Mouse (Mus musculus) Patski (cell line): ENCODE results near the gene Kansl2. TPM values are rescaled to one million over a fixed set of nuclear protein-coding genes. Genes with fewer than 3 reads are reported as not detected.

Experiments used
- ATAC-seq: fragments of 100-300 bp; one replicate; pipeline ENCODE4 v1.8.0; 2021
- CTCF ChIA-PET: fragments of 350-600 bp; sonication (Branson Sonifier 250); formaldehyde crosslinking; loops from one replicate; lab custom pipeline; 2022; ENCODE audit warnings: inconsistent platforms; lab: Charles Lee
- POLR2A ChIA-PET: fragments of 350-600 bp; sonication (Branson Sonifier 250); formaldehyde crosslinking; loops from one replicate; lab custom pipeline; 2022; ENCODE audit warnings: antibody characterized with exemption, inconsistent platforms; lab: Charles Lee
- DNase-seq: peaks from one replicate; pipeline ENCODE4 v3.0.0-alpha.2; 2011; ENCODE audit warnings: low read depth, low spot score
- H3K27me3 ChIP-seq: fragments of 371-371 bp; one replicate; pipeline ENCODE4 v1.5.1; 2021
- CTCF ChIP-seq: fragments of 100-300 bp; IDR thresholded peaks from one replicate; pipeline ENCODE4 v1.5.1; 2021
- in situ Hi-C: fragments of 300-500 bp; cut with MboI; formaldehyde crosslinking; loops from 3 replicates; pipeline ENCODE4 v1.11.1; 2018; ENCODE audit warnings: low pct_unique_long_range_greater_than_20kb, mixed read lengths
- polyA plus RNA-seq: library from polyadenylated mRNA; unstranded; gene quantifications from one replicate; pipeline ENCODE4 v1.2.3, GENCODE M21; 2021

The Kansl2 gene
- polyA plus RNA-seq: 91.6 TPM

DNA sequence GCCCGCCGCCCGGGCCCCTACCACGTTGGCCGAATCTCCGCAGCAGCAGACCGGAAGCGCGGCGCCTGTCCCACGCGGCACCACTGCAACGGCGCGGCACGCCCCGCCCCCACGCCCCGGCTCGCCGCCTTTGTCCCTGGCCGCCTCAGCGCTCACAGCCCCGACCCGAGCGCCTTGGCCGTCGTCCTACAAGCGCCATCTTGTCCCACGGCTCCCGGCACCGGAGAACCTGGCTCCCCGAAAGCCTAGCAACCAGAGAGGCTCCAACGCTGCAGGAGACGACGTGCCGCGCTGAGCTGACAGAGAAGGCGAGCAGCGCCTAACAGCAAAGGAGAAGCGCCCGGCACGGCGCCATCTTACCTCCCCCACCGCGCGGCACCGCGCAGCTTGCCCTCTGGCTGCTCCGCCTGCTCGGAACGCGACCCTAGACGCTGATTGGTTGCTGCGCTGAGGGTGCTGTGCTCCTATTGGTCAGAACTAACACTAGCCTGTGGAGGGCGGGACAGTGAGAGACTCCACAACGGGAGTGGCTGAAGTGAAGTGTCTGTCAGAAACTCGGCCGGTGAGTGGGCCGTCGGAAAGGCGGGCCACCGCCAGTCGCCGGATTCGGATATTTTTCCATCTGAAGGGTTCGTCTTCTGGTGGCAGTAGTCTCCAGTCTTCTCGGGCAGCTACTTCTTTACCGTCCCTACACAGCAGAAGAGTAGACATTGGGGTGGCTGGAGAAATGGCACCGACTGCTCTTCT, at the start of gene Kansl2:
Kansl2 (minus strand) TSS at position 384 of the 747 bp plus-strand sequence.
- POLR2A ChIA-PET: no interaction called here
- peak; percentile 94 for DNase-seq
- TF ChIP-seq CTCF: no peak
- H3K27me3 ChIP-seq: no peaks in the 10 kb centered on the region
- in situ Hi-C loops: no loop called here
- peak; percentile 99 for ATAC-seq
- CTCF ChIA-PET: no interaction called here

- no peaks in the 10 kb centered on the region for H3K27me3 ChIP-seq
- in situ Hi-C loops: loop anchor here (5.0 kb wide), 1 partner anchor 34 kb away; no protein-coding TSS in a partner anchor
- TF ChIP-seq CTCF: no peak
- ChIA-PET POLR2A (interaction anchor here (0.9 to 1.0 kb wide), 2 partner anchors 19 to 32 kb away, joined by 3 to 4 read pairs; no protein-coding TSS in a partner anchor), CTCF (interaction anchor here (1.4 to 6.4 kb wide), 3 partner anchors 23 to 49 kb away, joined by 3 to 97 read pairs (median 7); no protein-coding TSS in a partner anchor)
- no peak for ATAC-seq
- DNase-seq: no peak
Measured at GRCm38 (mm10) chr15:98582996-98583395, 48.9 kb upstream of the Kansl2 start.

DNA sequence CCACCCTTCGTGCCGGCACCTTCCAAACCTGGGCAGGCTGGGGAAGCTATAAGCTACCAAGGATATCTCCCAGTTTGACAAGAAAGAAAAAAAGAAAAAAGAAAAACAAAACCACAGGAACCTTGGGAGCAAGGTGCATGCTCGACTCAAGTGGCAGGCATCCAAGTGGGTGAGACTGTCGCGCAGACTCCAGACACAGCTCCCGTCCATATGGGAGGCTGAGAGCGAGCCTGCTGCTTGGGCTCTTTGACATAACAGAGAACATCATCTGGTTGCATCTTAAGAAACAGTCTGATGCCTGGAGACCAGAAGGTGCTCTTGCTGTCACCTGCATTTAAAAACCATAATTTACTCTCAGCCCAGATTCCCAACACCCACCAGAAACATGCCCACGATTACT, 48.3 kb upstream of the Kansl2 start:
- ChIA-PET CTCF (interaction anchor here (0.6 to 6.4 kb wide), 3 partner anchors 22 to 49 kb away, joined by 3 to 97 read pairs (median 12); no protein-coding TSS in a partner anchor), POLR2A (interaction anchor here (0.9 kb wide), 1 partner anchor 33 kb away, joined by 4 read pairs; no protein-coding TSS in a partner anchor)
- DNase-seq: no peak
- no peak for ATAC-seq
- in situ Hi-C loops: loop anchor here (5.0 kb wide), 1 partner anchor 35 kb away; no protein-coding TSS in a partner anchor
- H3K27me3 ChIP-seq: no peaks in the 10 kb centered on the region
- TF ChIP-seq CTCF: no peak

GRCm38 (mm10) chr15:98579795-98580464, 45.9 kb upstream of the Kansl2 start:
- POLR2A ChIA-PET: interaction anchor here (0.7 to 1.8 kb wide), 2 partner anchors 28 to 37 kb away, joined by 3 to 6 read pairs; no protein-coding TSS in a partner anchor
- no peaks in the 10 kb centered on the region for H3K27me3 ChIP-seq
- ATAC-seq: peak; percentile 60
- peak; percentile 84 for TF ChIP-seq CTCF
- CTCF ChIA-PET: interaction anchor here (0.6 to 6.4 kb wide), 15 partner anchors 8 to 73 kb away, joined by 3 to 97 read pairs (median 5); partner anchors contain the start of genes Adcy6 and Cacnb3
- no peak for DNase-seq
- in situ Hi-C loops: loop anchor here (5.0 kb wide), 1 partner anchor 37 kb away; no protein-coding TSS in a partner anchor

GRCm38 (mm10) chr15:98579310-98579709, 45.2 kb upstream of the Kansl2 start:
- ChIA-PET CTCF (interaction anchor here (1.3 to 6.4 kb wide), 6 partner anchors 11 to 73 kb away, joined by 5 to 97 read pairs (median 9); partner anchors contain the start of gene Adcy6), POLR2A (interaction anchor here (1.8 kb wide), 1 partner anchor 37 kb away, joined by 6 read pairs; no protein-coding TSS in a partner anchor)
- DNase-seq (no peak), ATAC-seq (no peak)
- H3K27me3 ChIP-seq: no peaks in the 10 kb centered on the region
- in situ Hi-C loops: no loop called here
- no peak for TF ChIP-seq CTCF

GRCm38 (mm10) chr15:98573293-98573692, 39.2 kb upstream of the Kansl2 start:
- no peak for TF ChIP-seq CTCF
- H3K27me3 ChIP-seq: no peaks in the 10 kb centered on the region
- ChIA-PET CTCF (no interaction called here), POLR2A (no interaction called here)
- DNase-seq (no peak), ATAC-seq (no peak)
- in situ Hi-C loops: loop anchor here (5.0 kb wide), 1 partner anchor 224 kb away; no protein-coding TSS in a partner anchor

- in situ Hi-C loops: loop anchor here (5.0 kb wide), 1 partner anchor 226 kb away; no protein-coding TSS in a partner anchor
- ATAC-seq: no peak
- TF ChIP-seq CTCF: no peak
- DNase-seq: no peak
- no peaks in the 10 kb centered on the region for H3K27me3 ChIP-seq
- ChIA-PET POLR2A (interaction anchor here (0.8 kb wide), 1 partner anchor 460 kb away, joined by 3 read pairs; no protein-coding TSS in a partner anchor), CTCF (interaction anchor here (1.4 kb wide), 2 partner anchors 10 to 43 kb away, joined by 3 to 5 read pairs; no protein-coding TSS in a partner anchor)
Measured at GRCm38 (mm10) chr15:98570873-98571538, 36.9 kb upstream of the Kansl2 start, which contains the start of the genes Ccnt1 and 4930415O20Rik. Gene Ccnt1, minus strand, starts transcription at chr15:98570923. Gene 4930415O20Rik, plus strand, starts transcription at chr15:98571004.

GRCm38 (mm10) chr15:98569795-98570365, 35.8 kb upstream of the Kansl2 start:
- DNase-seq (no peak), ATAC-seq (no peak)
- no peak for TF ChIP-seq CTCF
- in situ Hi-C loops: loop anchor here (5.0 kb wide), 1 partner anchor 227 kb away; no protein-coding TSS in a partner anchor
- H3K27me3 ChIP-seq: no peaks in the 10 kb centered on the region
- CTCF ChIA-PET: interaction anchor here (1.4 kb wide), 1 partner anchor 41 kb away, joined by 3 read pairs; no protein-coding TSS in a partner anchor
- POLR2A ChIA-PET: interaction anchor here (0.7 kb wide), 1 partner anchor 656 kb away, joined by 4 read pairs; no protein-coding TSS in a partner anchor

DNA sequence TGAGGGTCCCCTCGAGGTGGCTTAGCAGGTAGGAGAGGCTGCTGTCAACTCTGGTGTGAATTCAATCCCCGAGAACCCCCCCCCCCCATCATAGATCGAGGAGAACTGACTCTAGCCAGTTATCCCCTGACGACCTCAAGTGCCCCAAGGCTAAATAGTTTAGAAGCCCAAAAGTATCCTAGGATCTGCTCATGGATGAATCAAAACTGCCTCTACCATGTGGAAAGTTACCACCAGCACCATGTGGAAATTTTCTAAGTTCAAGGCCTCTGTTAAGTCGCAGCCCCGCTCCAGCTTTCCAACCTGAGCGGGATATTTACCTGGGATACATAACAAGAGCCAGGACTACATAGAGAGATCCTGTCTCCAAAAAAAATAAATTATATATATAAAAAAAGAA, 35.2 kb upstream of the Kansl2 start:
- no peak for TF ChIP-seq CTCF
- DNase-seq (no peak), ATAC-seq (no peak)
- ChIA-PET POLR2A (interaction anchor here (1.1 kb wide), 1 partner anchor 37 kb away, joined by 4 read pairs; no protein-coding TSS in a partner anchor), CTCF (interaction anchor here (1.9 kb wide), 1 partner anchor 11 kb away, joined by 7 read pairs; no protein-coding TSS in a partner anchor)
- H3K27me3 ChIP-seq: no peaks in the 10 kb centered on the region
- in situ Hi-C loops: no loop called here
